Mouse (Mus musculus): ENCODE measurements around the gene Naa35.

- TF ChIP-seq CTCF (IDR thresholded peaks at IDR 0.05; ENCODE audit: low read depth) (no peak), EP300 (IDR thresholded peaks at IDR 0.05; ENCODE audit: low read depth) (no peak)
These were observed 14.0 kb upstream of the Naa35 start for GRCm38 (mm10) chr13:59571107-59571506.

Data from liver, postnatal 0 days (tissue).